Mouse (Mus musculus) CH12.LX (cell line): ENCODE data around the gene BC052040. TPM values are rescaled to one million over a fixed set of nuclear protein-coding genes. Genes with fewer than 3 reads are reported as not detected.

Experiments
- DNase-seq: peaks from one replicate; pipeline ENCODE4 v3.0.0-alpha.2; 2013; ENCODE audit errors: extremely low read depth
- H3K27ac ChIP-seq: 2 replicates; pipeline ENCODE4 v1.5.1; 2012; ENCODE audit warnings: low read depth, mild to moderate bottlenecking, control low read depth, moderate library complexity; ENCODE audit not compliant: insufficient read depth
- H3K27me3 ChIP-seq: replicated peaks from 2 replicates; pipeline ENCODE3; 2012; ENCODE audit warnings: inconsistent platforms
- H3K36me3 ChIP-seq, 2 experiments: replicated peaks in 1 of 2; 2 replicates each; pipeline versions ENCODE3 to v1.6.1; 2012; ENCODE audit warnings: inconsistent platforms in 1 of 2, low read length in 1 of 2, mild to moderate bottlenecking in 1 of 2, mixed read lengths in 1 of 2, moderate library complexity in 1 of 2; ENCODE audit not compliant: control insufficient read depth in 1 of 2, insufficient read depth in 1 of 2
- H3K4me1 ChIP-seq, 2 experiments: 2 replicates each; pipeline ENCODE4 v1.6.1; 2012; ENCODE audit warnings: inconsistent platforms in 1 of 2, moderate library complexity in 1 of 2; ENCODE audit not compliant: insufficient read depth in 2 of 2, control insufficient read depth in 1 of 2
- H3K4me2 ChIP-seq: 2 replicates; pipeline ENCODE4 v1.6.1; 2012; ENCODE audit warnings: low read depth, mild to moderate bottlenecking, control low read depth; ENCODE audit not compliant: poor library complexity, insufficient read depth, severe bottlenecking
- H3K4me3 ChIP-seq, 3 experiments: fragments of 150-350 bp in 1 of 3; sonication (generic) in 1 of 3; replicated peaks in 1 of 3; 2 replicates each; pipeline versions ENCODE3 to v1.5.1; 2011 to 2012; ENCODE audit warnings: low read depth in 2 of 3, low read length in 2 of 3, mild to moderate bottlenecking in 2 of 3, moderate library complexity in 2 of 3, control low read depth in 1 of 3, improper control_type of control experiment in 1 of 3, inconsistent platforms in 1 of 3, mixed read lengths in 1 of 3; ENCODE audit not compliant: poor library complexity in 1 of 3
- H3K79me2 ChIP-seq: replicated peaks from 2 replicates; pipeline ENCODE4 v1.6.1; 2012; ENCODE audit warnings: mild to moderate bottlenecking, moderate library complexity; ENCODE audit not compliant: control insufficient read depth, poor library complexity, insufficient read depth, severe bottlenecking; ENCODE audit errors: extremely low read depth
- H3K9ac ChIP-seq: 2 replicates; pipeline ENCODE4 v1.6.1; 2012; ENCODE audit warnings: low read depth, mild to moderate bottlenecking, control low read depth, moderate library complexity; ENCODE audit not compliant: insufficient read depth
- H3K9me3 ChIP-seq: replicated peaks from 2 replicates; pipeline ENCODE3; 2012; ENCODE audit warnings: low read length, inconsistent platforms, mixed read lengths
- CHD1 ChIP-seq: IDR thresholded peaks from 2 replicates; pipeline ENCODE4 v1.6.1; 2012; ENCODE audit warnings: low read depth, low read length, improper control_type of control experiment, inconsistent platforms
- CHD2 ChIP-seq: IDR thresholded peaks from 2 replicates; pipeline ENCODE4 v1.6.1; 2011; ENCODE audit warnings: low read length, improper control_type of control experiment
- JUN ChIP-seq: IDR thresholded peaks from 2 replicates; pipeline ENCODE4 v1.6.1; 2011; ENCODE audit warnings: low read depth, mild to moderate bottlenecking, low read length, improper control_type of control experiment, moderate library complexity; ENCODE audit not compliant: insufficient read depth
- KAT2A ChIP-seq: IDR thresholded peaks from 2 replicates; pipeline ENCODE4 v1.6.1; 2012; ENCODE audit warnings: low read length, improper control_type of control experiment, inconsistent platforms; ENCODE audit not compliant: insufficient replicate concordance
- MAFK ChIP-seq: IDR thresholded peaks from 2 replicates; pipeline ENCODE4 v1.6.1; 2011; ENCODE audit warnings: low read length, improper control_type of control experiment; ENCODE audit not compliant: insufficient replicate concordance
- MEF2A ChIP-seq: IDR thresholded peaks from 2 replicates; pipeline ENCODE4 v1.6.1; 2014; ENCODE audit warnings: low read depth, mild to moderate bottlenecking, inconsistent platforms, low read length, improper control_type of control experiment, borderline replicate concordance
- MYC ChIP-seq: IDR thresholded peaks from 2 replicates; pipeline ENCODE4 v1.6.1; 2011; ENCODE audit warnings: low read depth, mild to moderate bottlenecking, improper control_type of control experiment, low read length
- NELFE ChIP-seq: IDR thresholded peaks from 2 replicates; pipeline ENCODE4 v1.6.1; 2011; ENCODE audit warnings: low read depth, low read length, improper control_type of control experiment
- NRF1 ChIP-seq: IDR thresholded peaks from 2 replicates; pipeline ENCODE4 v1.6.1; 2014; ENCODE audit warnings: low read depth, mild to moderate bottlenecking, inconsistent platforms, low read length, improper control_type of control experiment, moderate library complexity
- PAX5 ChIP-seq: IDR thresholded peaks from 2 replicates; pipeline ENCODE4 v1.6.1; 2012; ENCODE audit warnings: low read length, inconsistent platforms, mixed read lengths
- POLR2AphosphoS2 ChIP-seq: IDR thresholded peaks from 2 replicates; pipeline ENCODE4 v1.6.1; 2011; ENCODE audit warnings: low read depth, low read length, improper control_type of control experiment
- RAD21 ChIP-seq: IDR thresholded peaks from 2 replicates; pipeline ENCODE4 v1.6.1; 2011; ENCODE audit warnings: low read depth, mild to moderate bottlenecking, low read length, improper control_type of control experiment, moderate library complexity
- TBP ChIP-seq: conservative IDR thresholded peaks from 2 replicates; pipeline ENCODE4 v1.6.1; 2011; ENCODE audit warnings: low read depth, low read length, improper control_type of control experiment
- TCF12 ChIP-seq: IDR thresholded peaks from 2 replicates; pipeline ENCODE4 v1.6.1; 2014; ENCODE audit warnings: low read depth, mild to moderate bottlenecking, inconsistent platforms, low read length, improper control_type of control experiment
- USF2 ChIP-seq: conservative IDR thresholded peaks from 2 replicates; pipeline ENCODE4 v1.6.1; 2011; ENCODE audit warnings: low read depth, low read length, improper control_type of control experiment
- ZKSCAN1 ChIP-seq: IDR thresholded peaks from 2 replicates; pipeline ENCODE4 v1.6.1; 2012; ENCODE audit warnings: low read depth, inconsistent platforms, low read length, improper control_type of control experiment, borderline replicate concordance
- ZNF384 ChIP-seq: IDR thresholded peaks from 2 replicates; pipeline ENCODE4 v1.6.1; 2012; ENCODE audit warnings: low read depth, low read length, improper control_type of control experiment, inconsistent platforms
- dilution Hi-C: fragments of 300-500 bp; cut with MboI; formaldehyde crosslinking; loops from 2 replicates; pipeline ENCODE4 v1.14.3; 2020; ENCODE audit warnings: low sequenced_read_pairs; ENCODE audit not compliant: extremely low pct_unique_long_range_greater_than_20kb, extremely low pct_ligation_motif_present
- in situ Hi-C: fragments of 300-500 bp; cut with MboI; formaldehyde crosslinking; loops from 3 replicates; pipeline ENCODE4 v1.14.3; 2019; ENCODE audit warnings: low sequenced_read_pairs, low pct_ligation_motif_present, low pct_unique_long_range_greater_than_20kb, mixed read lengths
- polyA plus RNA-seq: library from polyadenylated mRNA; unstranded; fragments of >175 nt; gene quantifications from 2 replicates; pipeline ENCODE4 v1.2.1, GENCODE M21; 2012; ENCODE audit warnings: low read depth; ENCODE audit not compliant: insufficient read length
- total RNA-seq, 2 experiments: library from RNA; depleted of rRNA; stranded (reverse); fragments of 300-350 nt in 1 of 2; fragments of >200 nt in 1 of 2; gene quantifications; 2 replicates each; pipeline ENCODE4 v1.2.3; 2012 to 2014

BC052040 gene
- total and polyA plus RNA-seq, 3 experiments, result 5.9 to 16.5 (median 6.5) TPM

- Histone ChIP-seq H3K79me2 (no peaks in the 10 kb centered on the region), H3K36me3 (peaks cover 0 to 5% of the 10 kb centered on the region in 2 experiments), H3K27me3 (no peaks in the 10 kb centered on the region), H3K4me1 (peaks cover 0 to 27% of the 10 kb centered on the region in 2 experiments; a peak in 3 of 4 replicates), H3K4me2 (no peak overlapping the region), H3K9me3 (no peaks in the 10 kb centered on the region), H3K9ac (no peak overlapping the region), H3K27ac (no peak overlapping the region), H3K4me3 (no peak overlapping the region)
- no peak for DNase-seq
- in situ Hi-C loops (no loop called here), dilution Hi-C loops (no loop called here)
- no peak for TF ChIP-seq TCF12
- no peak for TF ChIP-seq PAX5
- TF ChIP-seq RAD21, result no peak
- no peak for TF ChIP-seq ZKSCAN1
These were observed 19.8 kb downstream of the BC052040 start for GRCm38 (mm10) chr2:115601280-115601679.

DNA sequence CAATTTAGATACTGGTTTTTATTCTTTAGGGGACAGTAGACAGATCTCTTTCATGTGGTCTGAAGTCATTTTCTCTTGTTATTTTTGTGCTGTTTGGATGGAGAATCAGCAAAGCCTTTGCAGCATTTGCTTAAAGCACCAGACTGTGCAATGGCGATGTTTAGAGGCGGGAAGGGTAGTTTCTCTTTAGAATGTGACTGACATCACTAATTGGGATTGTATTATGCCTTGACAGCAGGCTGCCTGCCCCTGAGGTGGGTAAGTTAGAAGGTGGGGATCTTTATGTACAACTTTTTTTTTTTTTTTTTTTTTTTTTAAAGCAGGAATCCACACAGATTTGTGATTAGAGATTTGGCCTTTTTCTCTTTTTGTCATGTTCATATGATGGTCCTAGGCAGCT is 20.6 kb downstream of the BC052040 start:
- Histone ChIP-seq H3K4me2 (no peak overlapping the region), H3K4me1 (peaks cover 0 to 27% of the 10 kb centered on the region in 2 experiments; a peak in 3 of 4 replicates), H3K9me3 (no peaks in the 10 kb centered on the region), H3K27ac (no peak overlapping the region), H3K4me3 (no peak overlapping the region), H3K79me2 (0 out of 2 replicates have a peak, but pooled peaks cover 2% of the 10 kb centered on the region), H3K36me3 (peaks cover 0 to 5% of the 10 kb centered on the region in 2 experiments), H3K27me3 (no peaks in the 10 kb centered on the region), H3K9ac (no peak overlapping the region)
- dilution Hi-C loops (no loop called here), in situ Hi-C loops (no loop called here)
- DNase-seq, result no peak
- TF ChIP-seq CHD1 (no peak), NRF1 (no peak), KAT2A (no peak), USF2 (no peak), MAFK (no peak), ZNF384 (no peak), JUN (no peak)

DNA sequence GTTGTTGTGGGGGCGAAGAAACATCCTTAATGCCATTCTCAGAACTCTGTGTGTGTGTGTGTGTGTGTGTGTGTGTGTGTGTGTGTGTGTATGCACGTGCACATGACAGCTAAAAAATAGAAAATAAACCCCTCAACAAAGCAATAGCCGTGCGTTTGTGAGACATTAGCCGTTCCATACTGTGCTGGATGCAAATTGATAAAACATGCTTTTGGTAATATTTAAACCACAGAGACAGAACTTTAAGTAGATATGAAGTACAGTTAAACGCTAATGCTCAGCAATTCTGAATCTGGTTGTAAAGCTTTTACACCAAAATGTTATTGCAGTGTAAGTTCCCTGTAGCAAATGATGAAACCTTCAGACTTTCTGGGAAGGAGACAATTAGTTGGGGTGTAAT is 22.6 kb downstream of the BC052040 start:
- dilution Hi-C loops (no loop called here), in situ Hi-C loops (no loop called here)
- no peak for TF ChIP-seq TBP
- TF ChIP-seq PAX5, result no peak
- no peak for TF ChIP-seq NRF1
- TF ChIP-seq MYC, result no peak
- TF ChIP-seq TCF12, result no peak
- no peak for TF ChIP-seq CHD2
- TF ChIP-seq POLR2AphosphoS2, result no peak
- no peak for TF ChIP-seq USF2
- TF ChIP-seq NELFE, result no peak
- no peak for TF ChIP-seq MEF2A
- Histone ChIP-seq H3K79me2 (0 out of 2 replicates have a peak, but pooled peaks cover 2% of the 10 kb centered on the region), H3K27me3 (no peaks in the 10 kb centered on the region), H3K9ac (no peak overlapping the region), H3K27ac (no peak overlapping the region), H3K4me2 (no peak overlapping the region), H3K36me3 (peaks cover 0 to 5% of the 10 kb centered on the region in 2 experiments), H3K4me3 (no peak overlapping the region), H3K9me3 (no peaks in the 10 kb centered on the region), H3K4me1 (peaks cover 0 to 27% of the 10 kb centered on the region in 2 experiments; a peak in 3 of 4 replicates)
- no peak for DNase-seq
